Comparison of ENCODE assay signal across 25 mouse cellular contexts in the genomic region with DNA sequence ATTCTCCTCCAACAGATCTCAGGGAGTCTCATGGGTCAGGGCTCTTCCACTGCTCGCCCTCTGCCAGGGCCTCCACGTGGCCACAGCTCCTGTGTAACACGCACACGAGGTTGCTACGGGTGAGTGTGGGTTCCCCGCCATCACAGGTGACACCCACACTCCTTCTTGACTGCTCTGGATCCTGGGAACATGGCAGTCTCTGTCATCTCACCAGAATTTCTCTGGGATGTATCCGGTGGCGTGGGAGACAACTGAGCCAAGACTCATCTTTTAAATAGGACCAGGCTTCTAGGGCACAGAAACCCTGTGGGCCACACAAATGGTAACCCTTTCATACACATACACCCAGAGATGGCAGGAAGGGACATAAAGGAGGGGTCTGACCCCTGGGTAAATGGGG. TPM values are rescaled to one million over a fixed set of nuclear protein-coding genes. Genes with fewer than 3 reads are reported as not detected.
"Had no signal": no experiment of that assay in that cellular context is flagged by ENCODE, and none has a peak within 500 bp of the region (broad histone marks: within the 10 kb centered on the region; RNA-seq: fewer than 3 reads in every experiment).

No protein-coding gene starts in this region.

- H3K4me3 ChIP-seq: midbrain, embryonic 10.5 days; midbrain, embryonic 12.5 days; myocyte; neural tube, embryonic 13.5 days; neural tube, embryonic 15.5 days had no signal

- H3K27ac ChIP-seq: midbrain, embryonic 10.5 days; midbrain, embryonic 12.5 days; neural tube, embryonic 13.5 days; neural tube, embryonic 15.5 days had no signal

- DNase-seq: lung, adult 18-20 months; lung, embryonic 14.5 days; lung, postnatal 10 days; lung, postnatal 4 days; midbrain, embryonic 14.5 days; retina, postnatal 1 day; right cerebral cortex, adult 18-20 months; right cerebral cortex, postnatal 25 days; right cerebral cortex, postnatal 4 days; spleen, adult 18-20 months; thymus, adult 18-20 months; thymus, postnatal 14 days; thymus, postnatal 36 days had no signal

RNA-seq across cellular contexts. Expression of gene Cebpe, which starts 20.2 kb away (rescaled TPM):
- polyA plus RNA-seq: lung, embryonic 14.5 days; lung, embryonic 16.5 days; midbrain, embryonic 14.5 days; midbrain, embryonic 16.5 days; myocyte; neural tube, embryonic 11.5 days; neural tube, embryonic 13.5 days; stomach, embryonic 14.5 days; thymus, postnatal 0 days had no signal

RNA-seq across cellular contexts. Expression of gene Gm29776, which starts 33.6 kb away (rescaled TPM):
- total RNA-seq: megakaryocyte-erythroid progenitor cell, adult 5-6 weeks had no signal
- polyA plus RNA-seq: midbrain, embryonic 10.5 days; small intestine, adult 2 months had no signal

RNA-seq across cellular contexts. Expression of gene Slc7a8, which starts 49.5 kb away (rescaled TPM):
- polyA plus RNA-seq: myocyte had no signal
